Mouse (Mus musculus): ENCODE measurements at regions not wholly inside any gene's neighbourhood (a gene's known extent, or its start where the extent isn't known, plus 50 kb on each side); places are given as distances from the start of the nearest gene placed in this dataset.

DNA sequence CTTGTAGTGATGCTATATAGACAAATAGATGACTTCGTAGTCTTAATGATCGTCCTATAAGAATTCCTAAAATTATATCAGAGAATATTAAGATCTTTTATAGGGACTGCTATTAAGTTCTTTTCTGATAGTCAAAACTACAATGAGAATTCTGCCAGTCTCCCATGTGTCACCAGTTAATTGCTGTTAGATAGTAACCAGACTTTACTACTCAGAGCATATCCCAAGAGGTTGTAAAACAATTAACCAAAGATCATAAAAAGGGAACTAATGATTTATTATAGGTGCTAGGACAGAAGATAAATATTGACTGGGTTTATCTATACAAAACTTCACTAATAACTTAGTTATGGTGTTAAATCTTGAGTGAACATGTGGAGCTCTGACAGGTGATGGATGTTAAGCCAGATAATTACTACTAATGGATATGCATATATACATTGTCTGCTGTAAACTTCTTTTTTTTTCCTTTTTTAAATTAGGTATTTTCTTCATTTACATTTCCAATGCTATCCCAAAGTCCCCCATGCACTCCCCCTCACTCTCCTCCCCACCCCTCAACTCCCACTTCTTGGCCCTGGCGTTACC is 615.5 kb downstream of the Prdm13 start:
- no peak for ATAC-seq (replicated peaks; ENCODE audit: poor library complexity)

Data from megakaryocyte progenitor cell, adult 5-6 weeks (primary cell).